Mouse (Mus musculus) brain, embryonic 18.5 days (tissue): Measurements from ENCODE around the gene Mycbp2.

Experiments
- DNase-seq: peaks from one replicate; pipeline ENCODE4 v3.0.0-alpha.2; 2012; ENCODE audit warnings: low read depth, low spot score

Gene Mycbp2

DNA sequence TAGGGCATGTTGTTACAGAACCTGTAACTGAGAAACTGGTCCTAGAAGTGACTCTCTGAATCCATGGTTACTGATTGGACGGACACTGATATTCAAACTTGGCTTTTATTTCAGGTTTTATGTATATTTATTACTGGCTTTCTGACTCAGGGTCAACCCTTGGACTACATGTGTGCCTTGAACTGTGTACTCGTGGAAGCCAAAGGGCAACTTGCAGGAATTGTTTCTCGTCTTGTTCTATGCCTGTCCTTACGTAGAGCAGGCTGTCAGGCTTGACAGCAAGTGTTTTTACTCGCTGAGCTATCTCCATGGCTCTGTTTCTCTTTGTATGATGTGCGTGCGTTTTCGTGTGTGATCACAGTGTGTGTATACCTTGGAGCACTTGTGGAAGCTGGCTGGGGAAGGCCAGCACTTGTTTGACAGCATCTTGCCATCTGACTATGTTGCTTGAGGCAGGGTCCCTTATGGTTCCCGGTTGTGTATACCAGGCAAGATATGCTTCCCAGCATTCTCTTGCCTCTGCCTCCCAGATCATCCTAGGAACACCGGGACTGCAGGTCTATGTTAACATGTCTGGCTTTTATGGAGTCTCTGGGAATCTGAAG lies 243.8 kb downstream of the Mycbp2 start:
- no peak for DNase-seq

DNA sequence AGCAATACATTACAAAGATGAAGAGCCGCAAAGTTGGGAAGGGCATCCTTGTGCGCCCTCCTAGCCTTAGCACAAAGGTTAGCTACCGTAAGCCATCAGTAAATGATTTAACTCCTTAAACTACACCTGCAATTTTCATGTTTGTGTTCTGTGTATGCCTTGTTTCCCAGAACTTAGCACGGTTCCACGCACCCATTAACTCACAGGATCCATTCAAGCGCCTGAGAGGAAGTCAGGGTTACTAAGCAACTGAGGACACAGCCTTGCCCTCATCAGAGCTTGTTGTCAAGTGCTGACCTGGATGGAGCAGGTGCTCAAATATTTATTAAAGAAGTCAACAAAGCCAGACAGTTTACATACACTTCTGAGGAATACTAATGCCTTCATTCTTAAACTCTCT lies 244.4 kb downstream of the Mycbp2 start:
- no peak for DNase-seq

DNA sequence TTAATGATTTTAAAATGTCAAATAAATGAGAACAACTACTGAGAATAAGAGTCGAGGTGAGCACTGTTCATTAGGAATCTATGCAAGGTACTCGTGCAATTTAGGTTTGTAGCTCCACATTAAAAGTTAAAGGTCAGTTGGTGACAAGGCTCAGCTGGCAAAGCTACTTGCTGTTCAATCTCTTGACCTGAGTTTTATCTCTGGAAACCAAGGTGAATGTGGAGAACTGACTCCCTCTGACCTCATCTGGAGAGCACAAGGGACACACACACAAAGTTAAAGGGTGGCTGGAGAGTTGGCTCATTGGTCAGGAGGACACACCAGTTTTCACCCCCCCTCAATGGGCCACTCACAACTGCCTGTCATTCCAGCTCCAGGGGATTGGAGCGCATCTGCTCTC lies 245.4 kb downstream of the Mycbp2 start:
- no peak for DNase-seq

DNA sequence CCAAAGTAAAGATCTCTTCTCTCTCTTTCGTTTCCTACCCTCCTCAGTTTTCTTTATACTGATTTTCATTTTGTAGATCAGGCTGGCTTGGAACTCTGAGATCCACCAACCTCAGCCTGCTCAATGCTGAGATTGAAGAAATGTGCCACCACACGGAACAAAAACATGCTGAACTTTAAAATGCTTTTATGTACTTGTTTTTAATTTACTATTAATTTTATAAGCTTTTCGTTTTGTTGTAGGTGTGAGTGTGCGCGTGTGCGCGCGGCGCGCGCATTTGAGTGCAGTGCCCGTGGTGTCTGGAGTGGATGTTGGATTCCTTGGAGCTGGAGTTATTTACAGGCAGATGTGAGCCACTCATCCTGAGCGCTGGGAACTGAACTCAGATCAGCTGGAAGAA lies 246.3 kb downstream of the Mycbp2 start:
- no peak for DNase-seq

DNA sequence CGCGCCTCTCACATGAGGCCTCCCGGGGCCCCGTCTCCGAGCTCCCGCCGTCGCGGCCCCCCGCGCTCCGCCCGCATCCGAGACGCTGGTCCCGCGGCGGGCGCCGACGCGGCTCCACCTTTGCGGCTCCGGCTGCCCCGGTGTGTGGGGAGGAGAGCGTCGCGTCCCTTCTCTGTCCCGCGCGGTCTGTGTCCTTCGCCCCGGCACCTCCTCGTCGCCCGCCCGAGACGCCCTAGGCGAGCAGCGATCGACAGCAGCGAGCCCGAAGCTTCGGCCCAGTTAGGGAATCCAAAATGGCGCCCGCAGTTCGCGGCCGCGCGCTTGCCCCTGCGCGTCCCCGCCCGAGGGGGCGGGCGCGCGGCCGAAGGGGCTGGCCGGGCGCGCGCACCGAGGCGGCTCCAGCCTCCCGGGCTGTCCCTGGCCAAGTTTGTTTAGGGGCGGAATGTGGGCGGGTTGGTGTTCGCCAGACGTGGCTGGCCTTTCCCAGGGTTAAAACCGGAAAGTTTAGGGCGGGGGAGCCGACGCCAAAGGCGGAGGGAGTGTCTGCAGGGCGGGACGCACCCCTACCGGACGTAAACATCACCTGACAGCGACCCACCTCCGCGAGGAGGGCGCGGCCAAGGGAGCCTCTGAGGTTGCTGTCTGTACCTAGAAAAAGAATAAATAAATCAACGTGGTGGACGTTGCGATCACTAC lies 247.2 kb downstream of the Mycbp2 start, which contains the start of gene Fbxl3:
Gene Fbxl3, minus strand, starts transcription at position 329 of the 696 bp plus-strand sequence.
- DNase-seq, result peak; percentile 40

DNA sequence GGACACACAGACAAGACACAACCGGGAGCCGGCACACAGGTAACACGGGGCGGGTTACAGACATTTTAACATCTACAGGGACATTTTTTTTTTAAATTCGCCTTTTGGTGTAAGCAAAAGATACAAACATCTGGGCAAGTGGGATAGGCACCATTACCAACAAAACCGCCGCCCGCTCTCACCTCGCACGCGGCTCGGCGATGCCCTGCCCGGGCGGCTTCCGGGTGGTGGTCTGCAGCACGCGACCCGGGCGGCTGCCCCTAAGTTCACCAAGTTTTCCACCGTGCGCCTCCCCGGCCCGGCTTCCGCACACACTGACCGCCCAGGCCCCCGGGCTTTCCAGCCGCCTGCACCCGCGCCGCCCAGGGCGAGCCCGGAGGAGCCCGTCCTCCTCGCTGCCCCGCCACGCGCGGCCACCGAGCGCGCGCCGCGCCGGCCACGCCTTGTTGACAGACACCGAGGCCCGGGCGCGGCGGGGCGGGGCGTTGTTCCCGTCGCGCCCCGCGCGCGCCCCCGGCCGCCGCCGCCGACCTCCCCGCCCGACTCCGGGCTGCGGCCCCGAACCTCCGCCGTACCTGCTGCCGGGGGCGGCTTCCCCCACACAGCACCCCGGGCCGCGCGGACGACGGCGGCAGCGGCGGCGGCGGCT lies 247.9 kb downstream of the Mycbp2 start:
- peak; percentile 28 for DNase-seq

DNA sequence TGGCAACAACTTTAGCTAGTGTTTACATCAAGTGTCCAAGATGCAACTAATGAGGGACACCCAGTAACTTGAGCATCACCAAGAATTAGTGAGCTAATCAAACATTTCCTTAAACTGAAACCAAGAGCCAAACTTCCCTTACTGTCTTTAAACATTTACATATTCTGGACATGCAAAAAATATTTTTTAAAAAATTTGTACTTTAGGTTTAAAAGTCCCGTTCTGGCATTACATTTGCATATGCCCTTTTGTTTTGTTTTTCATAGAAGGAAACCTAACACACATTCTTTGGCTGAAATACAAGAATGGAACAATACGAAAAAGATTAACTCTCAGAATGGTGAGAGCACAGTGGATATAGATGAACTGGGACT lies 248.4 kb downstream of the Mycbp2 start:
- no peak for DNase-seq

DNA sequence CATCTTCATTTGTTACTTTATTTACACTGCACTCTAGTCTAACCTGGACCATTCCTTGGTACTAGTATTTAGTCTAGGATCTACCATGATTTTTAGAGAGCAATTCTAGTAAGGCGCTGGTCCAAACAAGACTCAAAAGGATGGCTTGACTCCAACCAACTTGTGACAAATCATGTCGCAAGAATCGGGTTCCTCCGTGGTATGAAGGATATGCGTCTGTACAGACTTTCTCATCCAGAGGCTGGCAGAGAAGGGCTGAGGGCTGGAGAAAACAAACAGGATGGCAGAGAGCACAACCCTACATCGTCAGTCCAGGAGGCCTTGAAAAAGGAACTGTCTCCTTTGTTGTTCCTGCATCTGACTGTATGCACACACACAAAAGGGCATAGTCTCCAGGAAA lies 250.0 kb downstream of the Mycbp2 start:
- DNase-seq, result no peak

DNA sequence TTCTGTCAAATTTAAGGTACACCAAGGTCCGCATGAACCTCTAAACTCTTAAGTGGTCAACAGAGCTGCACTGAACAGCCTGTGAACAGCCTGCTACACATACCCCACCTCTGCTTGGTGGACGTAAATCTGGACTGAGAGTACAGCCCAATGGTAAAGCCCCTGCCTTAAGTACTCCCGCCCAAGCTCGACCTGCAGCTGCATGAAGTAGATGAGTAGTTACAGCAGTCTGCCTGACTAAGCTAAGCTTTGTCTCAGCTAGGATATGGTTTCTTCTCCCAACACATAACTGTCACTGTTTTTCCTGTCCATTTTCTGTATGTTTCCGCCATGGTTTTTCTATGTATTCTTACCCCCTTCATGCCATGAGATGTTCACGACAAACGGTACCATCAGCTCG lies 250.8 kb downstream of the Mycbp2 start:
- DNase-seq, result no peak

DNA sequence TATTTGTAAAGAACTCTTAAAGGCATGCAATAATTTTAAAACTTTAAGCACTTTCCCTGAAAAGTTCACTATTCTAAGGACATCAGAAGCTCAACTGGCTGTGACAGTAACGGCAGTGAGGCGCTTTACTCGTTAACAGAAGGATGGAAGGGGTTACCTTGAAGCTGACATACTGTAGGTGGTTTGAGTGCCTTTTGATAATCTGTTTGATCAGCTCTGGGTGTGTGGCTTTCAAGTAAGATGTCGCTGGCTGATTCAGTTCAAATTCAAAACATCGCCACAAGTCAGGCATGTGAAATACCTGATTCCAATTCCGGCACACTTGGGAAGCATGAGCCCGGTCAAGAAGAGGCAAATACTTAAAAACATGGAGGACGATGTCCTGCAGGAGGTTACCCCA lies 251.6 kb downstream of the Mycbp2 start:
- no peak for DNase-seq

DNA sequence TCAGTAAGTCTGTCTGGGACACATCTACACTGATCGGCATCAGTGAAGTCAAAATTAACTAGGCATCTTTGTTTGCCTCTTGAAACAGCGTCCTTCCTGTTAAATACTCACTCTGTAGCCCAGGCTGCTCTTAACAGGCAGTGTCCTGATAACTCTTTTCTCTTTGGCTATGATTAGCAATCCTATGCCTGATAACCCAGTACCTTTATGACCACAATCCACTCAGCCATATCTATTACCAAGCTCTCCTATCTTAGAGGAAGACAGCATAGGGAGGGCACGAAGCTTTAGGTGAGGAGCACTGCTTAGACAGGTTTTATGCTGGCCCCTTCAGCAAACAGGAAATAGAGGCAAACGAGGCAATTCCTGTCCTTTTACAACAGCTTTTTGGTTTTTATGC lies 252.9 kb downstream of the Mycbp2 start:
- DNase-seq, result no peak

DNA sequence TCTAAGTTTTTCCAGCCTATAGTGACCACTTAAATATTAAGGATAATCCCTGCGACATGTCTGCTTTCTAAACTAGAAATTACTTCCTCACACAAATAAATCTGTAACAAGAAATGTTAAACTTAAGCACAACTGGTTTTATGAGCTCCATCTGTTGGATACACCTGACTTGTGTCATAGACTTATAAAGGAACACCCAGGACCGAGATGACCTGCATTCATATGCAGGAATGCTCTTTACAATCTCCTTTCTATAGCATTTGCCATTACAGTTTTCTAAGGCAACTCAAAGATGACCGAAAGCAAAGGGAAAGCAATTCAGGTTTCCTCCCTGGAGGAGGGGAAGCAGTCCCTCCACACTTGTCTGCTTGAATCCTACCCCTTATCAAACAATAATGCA lies 253.4 kb downstream of the Mycbp2 start:
- no peak for DNase-seq

DNA sequence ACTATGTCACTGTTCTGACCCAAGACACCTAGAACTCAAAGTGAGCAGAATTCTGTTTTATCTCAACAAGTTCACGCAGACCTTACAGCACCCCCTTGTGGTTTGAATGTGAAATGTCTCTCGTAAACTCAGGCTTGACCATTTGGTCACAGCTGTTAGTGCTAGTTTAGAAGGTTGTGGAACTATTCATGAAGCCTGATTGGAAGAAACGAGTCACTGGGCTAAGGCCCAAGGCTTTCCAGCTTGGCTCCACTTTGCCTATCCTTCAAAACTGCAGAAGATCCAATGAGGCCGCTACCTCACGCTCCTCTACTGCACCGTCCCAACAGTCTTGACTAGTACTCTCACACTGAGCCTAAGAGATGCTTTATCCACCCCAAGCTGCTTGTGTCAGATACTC lies 258.0 kb downstream of the Mycbp2 start:
- DNase-seq, result no peak

DNA sequence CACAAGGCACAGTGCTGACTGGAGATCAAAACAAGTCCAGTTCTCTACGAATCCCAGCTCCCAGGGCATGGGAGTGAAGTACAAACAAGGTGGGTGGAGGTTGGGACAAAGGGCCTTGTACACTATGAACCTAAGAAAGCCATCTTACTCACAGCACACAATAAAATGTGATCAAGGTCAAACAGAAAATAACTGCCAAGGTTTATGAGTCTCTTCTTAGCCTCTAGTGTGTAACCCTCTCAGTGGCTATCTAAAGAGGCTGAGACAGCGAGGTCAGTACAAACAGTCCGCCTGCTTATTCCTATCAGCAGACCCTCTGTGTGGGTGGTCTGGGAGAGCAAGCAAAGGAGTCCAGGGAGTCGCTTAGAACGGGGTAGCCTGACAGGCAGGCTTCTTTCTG lies 258.8 kb downstream of the Mycbp2 start:
- DNase-seq, result no peak

DNA sequence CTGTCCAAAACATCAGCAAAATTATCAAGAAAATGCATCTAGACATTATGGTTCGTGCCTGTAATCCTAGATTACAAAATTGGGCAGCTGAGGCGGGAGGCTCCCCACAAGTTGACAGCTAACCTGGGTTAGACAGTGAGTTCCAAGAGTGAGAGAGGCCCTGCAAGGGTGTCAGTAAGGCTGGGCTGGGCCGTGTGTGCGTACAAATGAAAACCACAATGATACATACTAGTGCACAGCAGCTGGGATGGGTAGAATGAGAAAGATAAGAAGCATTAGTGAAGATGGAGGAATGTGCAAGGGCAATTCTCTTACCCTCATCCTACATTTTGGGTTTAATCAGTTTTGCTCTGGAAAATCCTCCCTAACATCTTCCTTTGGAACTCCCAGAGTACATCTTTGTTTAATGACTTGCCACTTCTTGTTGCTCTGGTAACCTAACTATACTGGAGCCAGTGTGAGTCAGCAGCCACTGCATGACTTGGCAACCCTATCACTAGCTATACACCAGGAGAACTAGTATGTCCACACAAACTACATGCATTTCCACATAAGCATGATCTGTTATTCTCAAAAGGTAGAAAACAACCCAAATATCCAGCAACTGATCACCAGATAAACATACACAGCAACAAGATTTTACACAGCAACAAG lies 259.8 kb downstream of the Mycbp2 start:
- DNase-seq, result no peak

DNA sequence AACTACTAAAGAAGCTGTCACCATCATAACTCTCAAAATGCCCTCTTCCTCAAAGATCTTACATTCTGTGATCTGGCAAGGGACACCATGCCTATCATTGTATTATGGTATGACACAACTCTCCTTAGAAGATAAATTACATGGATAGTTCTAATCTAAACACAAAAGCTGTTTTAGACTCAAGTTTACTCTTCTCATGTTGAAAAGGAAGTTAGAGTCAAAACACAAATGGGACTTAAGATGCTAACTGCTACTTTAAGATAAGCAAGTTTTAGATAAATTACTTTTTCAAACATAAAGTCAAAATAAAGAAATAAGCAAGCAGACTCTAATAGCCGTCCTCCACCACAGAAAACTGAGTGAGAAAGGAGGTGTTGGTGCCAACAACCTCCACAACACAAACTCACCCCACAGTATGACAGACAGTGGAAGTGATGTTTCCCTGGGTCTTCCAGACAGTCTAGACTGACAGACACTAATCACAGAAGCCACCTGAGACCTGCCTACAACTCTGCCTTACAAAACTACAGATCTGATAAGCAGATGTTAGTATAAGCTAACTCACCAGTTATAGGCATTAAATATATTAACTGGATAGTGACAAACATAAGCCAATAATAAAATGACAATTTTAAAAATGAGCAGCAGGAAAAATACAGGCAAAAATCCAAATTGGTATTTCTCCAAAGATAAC lies 260.6 kb downstream of the Mycbp2 start:
- no peak for DNase-seq

DNA sequence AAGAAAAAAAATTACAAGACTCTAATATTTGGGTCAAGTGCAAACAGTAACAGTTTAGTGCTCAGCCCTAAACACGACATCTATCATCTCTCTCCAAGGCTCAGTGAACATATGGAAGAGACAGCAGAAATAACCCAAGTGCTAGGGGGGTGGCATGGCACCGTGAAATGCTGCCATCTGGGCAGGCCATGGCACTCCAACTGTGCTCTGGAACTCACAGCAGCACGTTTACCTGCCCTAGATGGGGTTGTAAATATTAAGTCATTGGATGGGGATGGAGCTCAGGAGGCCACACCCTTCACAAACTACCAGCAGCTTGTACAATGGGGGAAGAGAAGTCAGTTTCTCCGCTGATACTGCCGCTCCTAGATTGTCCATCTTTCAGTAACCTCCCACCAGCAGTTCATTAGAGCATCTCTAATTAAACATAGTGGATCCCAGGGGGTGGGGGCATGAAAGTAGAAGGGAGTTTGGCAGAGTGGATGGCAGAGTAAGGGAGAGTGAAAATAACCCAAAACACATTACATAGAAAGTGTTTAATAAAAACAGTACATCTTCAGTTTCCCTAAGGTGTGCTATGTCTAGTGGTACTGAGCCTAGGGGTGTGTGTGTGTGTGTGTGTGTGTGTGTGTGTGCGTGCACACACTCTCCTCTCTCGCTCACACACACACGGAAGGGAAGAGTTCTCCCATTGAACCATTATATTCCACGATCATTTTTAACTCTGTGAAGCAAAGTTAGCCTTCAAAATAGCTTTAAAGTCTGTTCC lies 267.2 kb downstream of the Mycbp2 start:
- no peak for DNase-seq

DNA sequence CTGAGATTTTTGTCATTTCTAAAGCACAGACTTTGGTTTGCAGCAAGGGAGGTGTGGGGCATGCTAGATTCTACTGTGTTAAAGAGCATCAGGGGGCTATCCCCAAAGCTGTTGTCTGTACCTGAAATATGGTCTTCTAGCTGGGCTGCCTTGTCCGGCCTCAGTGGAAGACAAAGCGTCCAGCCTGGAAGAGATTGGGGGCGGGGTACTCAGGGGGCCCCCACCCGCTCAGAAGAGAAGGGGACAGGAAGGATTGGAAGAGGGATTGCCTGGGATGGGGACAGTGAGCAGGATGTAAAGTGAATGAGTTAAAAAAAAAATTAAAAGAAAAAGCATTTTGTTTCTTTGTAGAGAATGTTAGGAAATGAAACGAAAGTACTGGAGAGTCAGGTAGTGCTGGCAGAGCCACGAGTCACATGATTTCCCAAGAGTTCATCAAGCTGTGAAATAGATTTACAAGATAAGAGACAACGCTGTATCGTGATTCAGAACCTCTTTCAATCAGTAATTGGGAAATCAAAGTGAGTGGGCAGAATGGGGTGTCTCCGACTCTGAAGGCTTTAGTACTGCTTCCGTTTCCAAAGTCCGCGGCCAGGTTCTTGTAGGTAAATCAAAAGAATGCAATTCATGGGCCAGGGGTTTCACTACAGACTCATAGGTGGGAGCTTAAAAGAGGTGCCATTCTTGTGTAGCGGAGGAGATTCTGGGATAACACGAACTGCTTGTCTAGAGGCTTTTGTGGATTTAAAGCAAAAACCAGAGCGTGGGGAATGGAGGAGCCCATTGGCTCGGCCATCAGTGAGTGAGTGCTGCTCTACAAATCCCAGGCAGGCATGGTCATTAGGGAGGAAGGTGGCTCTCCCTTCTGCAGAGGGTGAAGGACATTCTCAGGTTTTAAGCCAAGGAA lies 268.4 kb downstream of the Mycbp2 start:
- DNase-seq, result no peak

DNA sequence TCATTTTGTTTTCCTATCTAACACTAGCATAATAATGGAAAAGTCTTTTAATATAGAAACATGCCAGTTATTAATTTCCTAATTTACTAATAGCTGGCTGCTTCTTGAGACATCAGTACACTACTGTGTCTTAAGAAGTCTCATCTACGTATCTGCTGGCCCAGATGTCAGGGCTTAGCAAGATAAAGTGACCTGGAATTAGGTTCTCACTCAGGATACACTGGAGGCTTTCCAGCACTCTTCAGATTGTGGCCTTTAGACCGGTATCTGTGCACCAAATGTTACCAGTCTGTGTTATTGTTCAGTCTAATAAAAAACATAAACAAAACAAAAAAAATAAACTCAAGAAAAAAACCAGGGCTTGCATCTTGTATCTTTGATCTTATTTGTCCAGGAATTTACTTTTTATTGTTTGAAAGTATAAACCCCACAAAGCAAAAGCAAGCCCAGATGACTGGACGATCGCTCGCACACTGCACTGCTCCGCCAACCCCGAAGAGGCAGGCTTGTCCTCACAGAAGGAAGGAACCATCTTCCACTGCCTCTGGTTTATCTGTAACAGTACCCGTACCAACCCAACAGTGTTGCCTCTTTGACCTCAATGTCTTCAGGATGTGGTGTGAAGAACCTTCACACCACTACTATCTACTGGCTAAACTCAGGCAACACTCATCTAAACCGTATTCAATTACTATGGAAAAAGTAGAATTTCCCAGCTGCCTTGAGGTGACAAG lies 269.2 kb downstream of the Mycbp2 start:
- DNase-seq, result no peak

DNA sequence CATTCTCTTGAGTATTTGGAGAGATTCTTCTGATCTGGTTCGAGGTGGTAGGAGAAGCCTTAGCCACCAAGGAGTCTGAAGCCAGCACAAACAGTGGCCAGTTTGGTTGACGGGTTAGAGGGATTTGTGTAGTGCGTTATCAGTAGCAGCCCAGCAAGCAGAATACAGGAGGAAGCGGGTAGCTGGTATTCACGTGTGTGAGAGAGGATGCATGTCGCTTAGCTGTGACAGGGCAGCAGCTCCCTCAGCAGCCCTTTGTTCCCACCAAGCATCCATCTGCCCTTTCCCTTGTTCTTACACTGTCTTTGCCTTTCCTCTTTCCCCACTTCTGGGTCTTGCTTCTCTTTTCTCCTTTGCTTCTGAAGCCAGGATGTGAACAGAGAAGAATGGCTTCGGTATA lies 271.4 kb downstream of the Mycbp2 start:
- DNase-seq, result no peak
